Mouse (Mus musculus) T-helper 17 cell (primary cell): ENCODE results near the gene Naa16.

Experiments
- in situ Hi-C, 2 experiments: fragments of 300-600 bp; cut with MboI, MseI; formaldehyde crosslinking; loops; 1 replicate in 1 of 2; 2 replicates in 1 of 2; pipeline ENCODE4 v1.15.1; 2025; ENCODE audit warnings: high pct_unique_total_duplicates in 2 of 2

The Naa16 gene

GRCm38 (mm10) chr14:79281894-79282553 lies 108.6 kb downstream of the Naa16 start:
- in situ Hi-C loops: loop anchor here in 1 of 2 experiments (25.0 kb wide), 1 partner anchor 845 kb away; no protein-coding TSS in a partner anchor

- in situ Hi-C loops: loop anchor here in 1 of 2 experiments (25.0 kb wide), 1 partner anchor 843 kb away; no protein-coding TSS in a partner anchor
Observed at GRCm38 (mm10) chr14:79280456-79280855, 110.1 kb downstream of the Naa16 start.

- in situ Hi-C loops: loop anchor here in 1 of 2 experiments (25.0 kb wide), 1 partner anchor 842 kb away; no protein-coding TSS in a partner anchor
Observed at GRCm38 (mm10) chr14:79279494-79279893, 111.1 kb downstream of the Naa16 start.

GRCm38 (mm10) chr14:79278927-79279326 lies 111.7 kb downstream of the Naa16 start:
- in situ Hi-C loops: loop anchor here in 1 of 2 experiments (25.0 kb wide), 1 partner anchor 842 kb away; no protein-coding TSS in a partner anchor

GRCm38 (mm10) chr14:79277922-79278321 lies 112.7 kb downstream of the Naa16 start:
- in situ Hi-C loops: loop anchor here in 1 of 2 experiments (25.0 kb wide), 1 partner anchor 841 kb away; no protein-coding TSS in a partner anchor

GRCm38 (mm10) chr14:79275870-79276395 lies 114.6 kb downstream of the Naa16 start:
- in situ Hi-C loops: loop anchor here in 1 of 2 experiments (25.0 kb wide), 1 partner anchor 839 kb away; no protein-coding TSS in a partner anchor

- in situ Hi-C loops: loop anchor here in 1 of 2 experiments (25.0 kb wide), 1 partner anchor 838 kb away; no protein-coding TSS in a partner anchor
Observed at GRCm38 (mm10) chr14:79275441-79275840, 115.1 kb downstream of the Naa16 start.
